Mouse (Mus musculus): ENCODE measurements around the gene Gucd1. TPM values are rescaled to one million over a fixed set of nuclear protein-coding genes. Genes with fewer than 3 reads are reported as not detected.
A peak's percentile ranks its signal among the peaks of the same experiment; 100 is the strongest.

Gene Gucd1
- polyA plus RNA-seq, 1 experiment = 95.7 TPM

- whole genome bisulfite sequencing = 92% methylated on average over 4 of the region's 4 CpGs
- no peak for DNase-seq (ENCODE audit: low read depth, low spot score)
Measured at GRCm38 (mm10) chr10:75443017-75443416, 74.8 kb downstream of the Gucd1 start.

- peak; percentile 64 for DNase-seq (ENCODE audit: low read depth, low spot score)
- 32% methylated on average over 4 of the region's 4 CpGs for WGBS
Measured at GRCm38 (mm10) chr10:75441800-75442199, 76.0 kb downstream of the Gucd1 start.

GRCm38 (mm10) chr10:75440756-75441155, 77.0 kb downstream of the Gucd1 start:
- 81% methylated on average over 3 of the region's 3 CpGs for WGBS
- DNase-seq (ENCODE audit: low read depth, low spot score) = peak; percentile 48

- WGBS = 41% methylated on average over 7 of the region's 7 CpGs
Measured at GRCm38 (mm10) chr10:75439211-75439811, 78.5 kb downstream of the Gucd1 start.

GRCm38 (mm10) chr10:75438132-75438810, 79.5 kb downstream of the Gucd1 start:
- WGBS = 82% methylated on average over 13 of the region's 13 CpGs
- DNase-seq (ENCODE audit: low read depth, low spot score) = no peak

More at GRCm38 (mm10) chr10:75439211-75439811, 78.5 kb downstream of the Gucd1 start:
- DNase-seq (ENCODE audit: low read depth, low spot score) = no peak

- WGBS = 97% methylated on average over 1 of the region's 1 CpGs
- no peak for DNase-seq (ENCODE audit: low read depth, low spot score)
Measured at GRCm38 (mm10) chr10:75437284-75437683, 80.5 kb downstream of the Gucd1 start.

GRCm38 (mm10) chr10:75436604-75437217, 81.1 kb downstream of the Gucd1 start:
- WGBS = 4% methylated on average over 3 of the region's 3 CpGs

GRCm38 (mm10) chr10:75430633-75431032, 87.1 kb downstream of the Gucd1 start:
- DNase-seq (ENCODE audit: low read depth, low spot score) = no peak
- WGBS = 96% methylated on average over 6 of the region's 6 CpGs

More at GRCm38 (mm10) chr10:75436604-75437217, 81.1 kb downstream of the Gucd1 start:
- peak; percentile 68 for DNase-seq (ENCODE audit: low read depth, low spot score)

GRCm38 (mm10) chr10:75430147-75430537, 87.6 kb downstream of the Gucd1 start:
- 98% methylated on average over 5 of the region's 5 CpGs for WGBS
- DNase-seq (ENCODE audit: low read depth, low spot score) = no peak

- 55% methylated on average over 7 of the region's 7 CpGs for WGBS
- DNase-seq (ENCODE audit: low read depth, low spot score) = no peak
Measured at GRCm38 (mm10) chr10:75429522-75430146, 88.1 kb downstream of the Gucd1 start.

- peak; percentile 90 for DNase-seq (ENCODE audit: low read depth, low spot score)
- 24% methylated on average over 6 of the region's 6 CpGs for WGBS
Measured at GRCm38 (mm10) chr10:75429004-75429380, 88.8 kb downstream of the Gucd1 start.

- WGBS = 66% methylated on average over 13 of the region's 13 CpGs
Measured at GRCm38 (mm10) chr10:75428049-75429003, 89.4 kb downstream of the Gucd1 start.

GRCm38 (mm10) chr10:75424498-75424901, 93.3 kb downstream of the Gucd1 start:
- 59% methylated on average over 10 of the region's 10 CpGs for WGBS
- DNase-seq (ENCODE audit: low read depth, low spot score) = no peak

More at GRCm38 (mm10) chr10:75428049-75429003, 89.4 kb downstream of the Gucd1 start:
- DNase-seq (ENCODE audit: low read depth, low spot score) = peak; percentile 31

- DNase-seq (ENCODE audit: low read depth, low spot score) = no peak
Measured at GRCm38 (mm10) chr10:75418747-75419146, 99.0 kb downstream of the Gucd1 start.

GRCm38 (mm10) chr10:75417363-75418042, 100.3 kb downstream of the Gucd1 start:
- no peak for DNase-seq (ENCODE audit: low read depth, low spot score)
- WGBS = 87% methylated on average over 8 of the region's 8 CpGs

More at GRCm38 (mm10) chr10:75418747-75419146, 99.0 kb downstream of the Gucd1 start:
- 54% methylated on average over 4 of the region's 4 CpGs for WGBS

- 78% methylated on average over 7 of the region's 7 CpGs for WGBS
- DNase-seq (ENCODE audit: low read depth, low spot score) = no peak
Measured at GRCm38 (mm10) chr10:75414925-75415324, 102.8 kb downstream of the Gucd1 start.

GRCm38 (mm10) chr10:75412114-75413103, 105.4 kb downstream of the Gucd1 start:
- DNase-seq (ENCODE audit: low read depth, low spot score) = no peak
- WGBS = 47% methylated on average over 27 of the region's 27 CpGs

Measured in large intestine, adult 2 months (tissue).